Mouse (Mus musculus): ENCODE measurements at regions not wholly inside any gene's neighbourhood (a gene's known extent, or its start where the extent isn't known, plus 50 kb on each side); places are given as distances from the start of the nearest gene placed in this dataset.

DNA sequence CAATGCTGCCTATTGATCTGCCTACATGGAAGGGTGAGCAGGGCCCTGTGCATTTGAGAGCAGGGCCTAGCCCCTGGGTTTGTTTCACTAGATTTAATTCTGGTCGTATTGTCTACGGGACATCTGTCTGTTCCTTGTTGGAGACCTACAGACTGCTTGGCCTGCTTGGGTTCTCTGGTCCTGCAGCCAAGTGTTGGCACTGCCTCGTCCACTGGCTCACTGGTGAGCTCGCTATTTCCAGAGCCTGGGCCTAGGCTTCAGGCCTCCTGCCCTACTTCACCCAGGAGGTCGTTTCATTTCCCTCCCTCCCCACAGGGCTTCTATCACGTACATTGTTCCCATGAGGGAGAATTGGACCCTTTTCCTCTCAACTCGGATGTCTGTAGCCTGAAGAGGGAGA, 62.2 kb upstream of the Blcap start:
- Histone ChIP-seq H3K9me3 (replicated peaks; ENCODE audit: control insufficient read depth, low read length) (no peaks in the 10 kb centered on the region), H3K27ac (ENCODE audit: low read length) (no peak overlapping the region), H3K4me1 (ENCODE audit: control insufficient read depth, low read depth, low read length) (no peaks in the 10 kb centered on the region), H3K36me3 (ENCODE audit: control insufficient read depth, insufficient read depth) (no peaks in the 10 kb centered on the region), H3K4me3 (ENCODE audit: low read depth, low read length) (no peak overlapping the region), H3K27me3 (ENCODE audit: control insufficient read depth, insufficient read depth, low read depth, low read length) (no peaks in the 10 kb centered on the region), H3K9ac (ENCODE audit: low read depth, low read length) (no peak overlapping the region), H3K4me2 (ENCODE audit: low read depth, low read length) (no peak overlapping the region)
- no peak for ATAC-seq (ENCODE audit: low read depth)
- 42% methylated on average over 7 of the region's 7 CpGs for WGBS (ENCODE audit: insufficient replicate concordance)

GRCm38 (mm10) chr2:157635670-157636069, 64.6 kb upstream of the Blcap start:
- ATAC-seq (ENCODE audit: low read depth): no peak
- WGBS (ENCODE audit: insufficient replicate concordance): 8% methylated on average over 14 of the region's 14 CpGs

DNA sequence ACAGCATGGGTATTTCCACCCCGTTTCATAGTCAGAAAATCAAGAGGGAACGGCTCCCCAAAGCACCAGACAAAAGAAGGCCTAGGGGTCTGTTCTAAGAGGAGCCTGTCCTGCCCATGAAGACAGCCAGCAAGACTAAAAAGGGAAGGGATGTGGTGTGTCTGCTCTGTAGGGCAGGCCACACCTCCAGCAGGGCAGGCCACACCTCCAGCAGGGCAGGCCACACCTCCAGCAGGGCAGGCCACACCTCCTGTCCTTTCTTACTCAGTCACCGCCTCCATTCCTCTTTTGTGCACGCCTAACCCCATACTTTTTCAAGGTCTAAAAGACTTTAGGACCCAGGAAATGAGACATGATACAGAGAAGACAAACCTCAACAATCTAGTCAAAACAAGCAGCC, 69.8 kb upstream of the Blcap start:
- no peaks in the 10 kb centered on the region for H3K9me3 ChIP-seq (replicated peaks; ENCODE audit: control insufficient read depth, low read length)
- no peak overlapping the region for H3K4me3 ChIP-seq (ENCODE audit: low read depth, low read length)
- no peaks in the 10 kb centered on the region for H3K4me1 ChIP-seq (ENCODE audit: control insufficient read depth, low read depth, low read length)
- ATAC-seq (ENCODE audit: low read depth): peak; percentile 19; the same call in 1 of the 2 replicates
- H3K27me3 ChIP-seq (ENCODE audit: control insufficient read depth, insufficient read depth, low read depth, low read length): no peaks in the 10 kb centered on the region
- H3K27ac ChIP-seq (ENCODE audit: low read length): no peak overlapping the region
- no peaks in the 10 kb centered on the region for H3K36me3 ChIP-seq (ENCODE audit: control insufficient read depth, insufficient read depth)
- 18% methylated on average over 4 of the region's 4 CpGs for WGBS (ENCODE audit: insufficient replicate concordance)
- no peak overlapping the region for H3K4me2 ChIP-seq (ENCODE audit: low read depth, low read length)
- no peak overlapping the region for H3K9ac ChIP-seq (ENCODE audit: low read depth, low read length)

More at GRCm38 (mm10) chr2:157635670-157636069, 64.6 kb upstream of the Blcap start:
- H3K27ac ChIP-seq (ENCODE audit: low read length): no peak overlapping the region
- H3K27me3 ChIP-seq (ENCODE audit: control insufficient read depth, insufficient read depth, low read depth, low read length): no peaks in the 10 kb centered on the region
- H3K36me3 ChIP-seq (ENCODE audit: control insufficient read depth, insufficient read depth): no peaks in the 10 kb centered on the region
- no peak overlapping the region for H3K4me3 ChIP-seq (ENCODE audit: low read depth, low read length)
- H3K4me1 ChIP-seq (ENCODE audit: control insufficient read depth, low read depth, low read length): no peaks in the 10 kb centered on the region
- H3K9ac ChIP-seq (ENCODE audit: low read depth, low read length): no peak overlapping the region
- no peaks in the 10 kb centered on the region for H3K9me3 ChIP-seq (replicated peaks; ENCODE audit: control insufficient read depth, low read length)
- no peak overlapping the region for H3K4me2 ChIP-seq (ENCODE audit: low read depth, low read length)

DNA sequence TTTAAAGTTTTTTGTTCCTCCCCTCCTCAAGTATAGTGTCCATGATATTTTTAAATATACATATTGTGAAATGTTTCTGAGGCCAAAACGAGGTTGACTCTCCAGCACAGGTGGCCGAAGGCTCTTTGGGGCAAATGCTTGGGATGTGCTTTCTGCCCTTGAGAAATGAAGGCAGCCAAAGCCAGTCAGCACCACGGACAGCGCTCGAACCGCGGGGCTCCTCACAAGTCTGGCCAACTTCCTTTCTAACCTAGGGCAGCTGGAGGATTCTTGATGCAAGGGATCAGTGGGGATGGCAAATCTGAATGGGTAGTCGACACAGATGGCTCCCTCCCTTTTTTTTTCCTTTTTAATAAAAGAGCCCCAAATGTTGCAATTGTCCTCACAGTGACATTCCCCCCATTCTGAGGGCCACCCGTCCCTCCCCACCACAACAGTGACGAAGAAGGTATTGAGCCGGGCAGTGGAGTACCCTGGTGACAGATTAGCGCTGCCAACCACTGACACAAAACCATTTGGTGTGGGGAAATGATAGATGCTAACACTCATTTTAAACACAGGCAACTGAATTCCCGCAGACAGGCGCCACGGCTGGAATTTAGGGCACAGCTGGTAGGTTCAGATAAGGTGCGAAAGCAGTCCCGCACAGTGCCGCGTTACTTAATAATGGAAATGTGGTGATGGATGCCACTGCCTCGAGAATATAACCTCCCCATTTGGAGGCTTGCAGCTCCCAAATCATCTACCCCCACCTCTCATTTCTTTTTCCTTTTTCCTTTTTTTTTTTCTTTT, 73.4 kb upstream of the Ctnnbl1 start:
- Histone ChIP-seq H3K4me2 (ENCODE audit: low read depth, low read length) (no peak overlapping the region), H3K27me3 (ENCODE audit: control insufficient read depth, insufficient read depth, low read depth, low read length) (no peaks in the 10 kb centered on the region), H3K36me3 (ENCODE audit: control insufficient read depth, insufficient read depth) (no peaks in the 10 kb centered on the region), H3K9me3 (replicated peaks; ENCODE audit: control insufficient read depth, low read length) (no peaks in the 10 kb centered on the region), H3K27ac (ENCODE audit: low read length) (no peak overlapping the region), H3K4me1 (ENCODE audit: control insufficient read depth, low read depth, low read length) (no peaks in the 10 kb centered on the region), H3K4me3 (ENCODE audit: low read depth, low read length) (no peak overlapping the region), H3K9ac (ENCODE audit: low read depth, low read length) (no peak overlapping the region)
- 13% methylated on average over 20 of the region's 20 CpGs for WGBS (ENCODE audit: insufficient replicate concordance)
- no peak for ATAC-seq (ENCODE audit: low read depth)

- Histone ChIP-seq H3K27ac (ENCODE audit: low read length) (no peak overlapping the region), H3K27me3 (ENCODE audit: control insufficient read depth, insufficient read depth, low read depth, low read length) (no peaks in the 10 kb centered on the region), H3K36me3 (ENCODE audit: control insufficient read depth, insufficient read depth) (no peaks in the 10 kb centered on the region), H3K9me3 (replicated peaks; ENCODE audit: control insufficient read depth, low read length) (no peaks in the 10 kb centered on the region), H3K4me1 (ENCODE audit: control insufficient read depth, low read depth, low read length) (no peaks in the 10 kb centered on the region), H3K9ac (ENCODE audit: low read depth, low read length) (no peak overlapping the region), H3K4me2 (ENCODE audit: low read depth, low read length) (no peak overlapping the region), H3K4me3 (ENCODE audit: low read depth, low read length) (no peak overlapping the region)
- WGBS (ENCODE audit: insufficient replicate concordance): 41% methylated on average over 6 of the region's 6 CpGs
- no peak for ATAC-seq (ENCODE audit: low read depth)
Measured at GRCm38 (mm10) chr2:157664481-157664880, 72.7 kb upstream of the Ctnnbl1 start.

- Histone ChIP-seq H3K9me3 (replicated peaks; ENCODE audit: control insufficient read depth, low read length) (no peaks in the 10 kb centered on the region), H3K36me3 (ENCODE audit: control insufficient read depth, insufficient read depth) (no peaks in the 10 kb centered on the region), H3K4me1 (ENCODE audit: control insufficient read depth, low read depth, low read length) (no peaks in the 10 kb centered on the region), H3K4me3 (ENCODE audit: low read depth, low read length) (no peak overlapping the region), H3K4me2 (ENCODE audit: low read depth, low read length) (no peak overlapping the region), H3K27ac (ENCODE audit: low read length) (no peak overlapping the region), H3K27me3 (ENCODE audit: control insufficient read depth, insufficient read depth, low read depth, low read length) (no peaks in the 10 kb centered on the region), H3K9ac (ENCODE audit: low read depth, low read length) (no peak overlapping the region)
- 44% methylated on average over 2 of the region's 2 CpGs for WGBS (ENCODE audit: insufficient replicate concordance)
- ATAC-seq (ENCODE audit: low read depth): no peak
Measured at GRCm38 (mm10) chr2:157670191-157670590, 67.0 kb upstream of the Ctnnbl1 start.

DNA sequence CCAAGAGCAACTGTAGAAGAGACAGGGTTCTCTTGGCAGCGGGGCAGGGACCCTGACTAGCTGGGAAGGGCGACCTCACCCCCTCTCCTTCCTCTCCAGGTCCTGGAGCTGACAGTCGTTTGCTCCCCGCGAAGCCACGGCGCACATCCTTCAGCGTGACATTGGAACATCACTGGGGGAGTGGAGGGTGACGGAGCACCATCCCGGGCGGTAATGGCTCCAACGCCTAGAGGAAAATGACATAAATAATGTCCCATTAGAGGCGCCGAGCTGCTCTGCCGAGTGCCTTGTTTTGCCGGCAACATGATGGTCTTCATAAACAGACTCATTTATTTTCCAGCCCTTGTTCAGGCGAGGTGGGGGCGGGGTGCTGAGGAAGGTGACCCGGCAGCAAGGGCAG, 62.3 kb upstream of the Ctnnbl1 start:
- H3K4me2 ChIP-seq (ENCODE audit: low read depth, low read length): no peak overlapping the region
- H3K27ac ChIP-seq (ENCODE audit: low read length): no peak overlapping the region
- H3K9me3 ChIP-seq (replicated peaks; ENCODE audit: control insufficient read depth, low read length): no peaks in the 10 kb centered on the region
- 58% methylated on average over 19 of the region's 19 CpGs for WGBS (ENCODE audit: insufficient replicate concordance)
- H3K4me1 ChIP-seq (ENCODE audit: control insufficient read depth, low read depth, low read length): peaks cover 2% of the 10 kb centered on the region; the same call in 1 of the 2 replicates
- no peaks in the 10 kb centered on the region for H3K27me3 ChIP-seq (ENCODE audit: control insufficient read depth, insufficient read depth, low read depth, low read length)
- no peak overlapping the region for H3K4me3 ChIP-seq (ENCODE audit: low read depth, low read length)
- no peaks in the 10 kb centered on the region for H3K36me3 ChIP-seq (ENCODE audit: control insufficient read depth, insufficient read depth)
- ATAC-seq (ENCODE audit: low read depth): no peak
- H3K9ac ChIP-seq (ENCODE audit: low read depth, low read length): no peak overlapping the region

- Histone ChIP-seq H3K4me2 (ENCODE audit: low read depth, low read length) (no peak overlapping the region), H3K36me3 (ENCODE audit: control insufficient read depth, insufficient read depth) (no peaks in the 10 kb centered on the region), H3K9me3 (replicated peaks; ENCODE audit: control insufficient read depth, low read length) (no peaks in the 10 kb centered on the region), H3K9ac (ENCODE audit: low read depth, low read length) (no peak overlapping the region), H3K27ac (ENCODE audit: low read length) (no peak overlapping the region), H3K4me3 (ENCODE audit: low read depth, low read length) (no peak overlapping the region), H3K27me3 (ENCODE audit: control insufficient read depth, insufficient read depth, low read depth, low read length) (no peaks in the 10 kb centered on the region), H3K4me1 (ENCODE audit: control insufficient read depth, low read depth, low read length) (peaks cover 2% of the 10 kb centered on the region; the same call in 1 of the 2 replicates)
- 33% methylated on average over 10 of the region's 10 CpGs for WGBS (ENCODE audit: insufficient replicate concordance)
- peak; percentile 37 for ATAC-seq (ENCODE audit: low read depth)
Measured at GRCm38 (mm10) chr2:157676396-157677176, 60.6 kb upstream of the Ctnnbl1 start.

DNA sequence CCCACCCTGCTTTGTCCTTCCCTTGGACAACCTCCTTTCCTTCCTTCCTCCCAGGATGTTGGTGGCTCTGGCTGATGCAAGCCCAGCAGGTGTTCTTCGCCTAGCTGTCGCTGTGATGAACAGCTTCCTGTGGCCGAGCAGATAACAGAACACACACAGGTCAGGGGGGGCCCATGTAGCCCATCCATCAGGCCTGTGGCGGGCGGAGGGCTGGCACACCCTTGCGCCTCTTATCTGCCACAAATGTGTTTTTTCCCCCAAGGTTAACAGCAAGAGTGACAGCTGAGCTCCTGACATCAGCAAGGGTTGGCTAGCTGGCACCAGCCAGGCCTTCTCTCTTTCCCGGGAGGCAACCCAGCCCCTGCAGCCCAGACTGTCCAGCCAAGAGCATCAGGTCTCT, 59.9 kb upstream of the Ctnnbl1 start:
- Histone ChIP-seq H3K9me3 (replicated peaks; ENCODE audit: control insufficient read depth, low read length) (no peaks in the 10 kb centered on the region), H3K27ac (ENCODE audit: low read length) (no peak overlapping the region), H3K4me3 (ENCODE audit: low read depth, low read length) (no peak overlapping the region), H3K4me1 (ENCODE audit: control insufficient read depth, low read depth, low read length) (peaks cover 2% of the 10 kb centered on the region; the same call in 1 of the 2 replicates), H3K9ac (ENCODE audit: low read depth, low read length) (no peak overlapping the region), H3K27me3 (ENCODE audit: control insufficient read depth, insufficient read depth, low read depth, low read length) (no peaks in the 10 kb centered on the region), H3K36me3 (ENCODE audit: control insufficient read depth, insufficient read depth) (no peaks in the 10 kb centered on the region), H3K4me2 (ENCODE audit: low read depth, low read length) (no peak overlapping the region)
- WGBS (ENCODE audit: insufficient replicate concordance): 6% methylated on average over 7 of the region's 7 CpGs
- peak; percentile 86 for ATAC-seq (ENCODE audit: low read depth)

Data from liver, embryonic 16.5 days (tissue).